Comparison of ENCODE assay signal across 10 mouse cellular contexts in the genomic region with DNA sequence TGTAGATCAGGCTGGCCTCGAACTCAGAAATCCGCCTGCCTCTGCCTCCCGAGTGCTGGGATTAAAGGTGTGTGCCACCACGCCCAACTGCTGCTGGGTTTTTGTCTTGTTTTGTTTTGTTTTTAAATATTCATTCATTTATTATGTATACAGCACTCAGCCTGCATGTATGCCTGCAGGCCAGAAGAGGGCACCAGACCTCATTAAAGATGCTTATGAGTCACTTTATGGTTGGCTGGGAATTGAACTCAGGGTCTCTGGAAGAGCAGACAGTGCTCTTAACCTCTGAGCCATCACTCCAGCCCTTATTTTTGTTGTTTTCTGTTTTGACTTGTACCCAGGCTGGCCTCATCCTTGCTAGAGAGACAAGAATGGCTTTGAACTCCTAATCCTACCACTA. TPM values are rescaled to one million over a fixed set of nuclear protein-coding genes. Genes with fewer than 3 reads are reported as not detected.
DNase-seq lines count a peak whose midpoint lies in the region; ATAC-seq lines count a peak whose summit lies in the region.
"Had no signal": no experiment of that assay in that cellular context is flagged by ENCODE, and none has a peak within 500 bp of the region (broad histone marks: within the 10 kb centered on the region; RNA-seq: fewer than 3 reads in every experiment).

No protein-coding gene starts in this region.

- H3K27ac ChIP-seq in hindbrain, embryonic 11.5 days (ENCODE audit: low read depth, low read length) = no peak overlapping the region
- H3K27ac ChIP-seq in hindbrain, embryonic 12.5 days = no peak overlapping the region

- no peak overlapping the region for H3K9ac ChIP-seq in hindbrain, embryonic 11.5 days (ENCODE audit: low read depth, low read length)
- no peak overlapping the region for H3K9ac ChIP-seq in hindbrain, embryonic 12.5 days

- no peak overlapping the region for H3K4me2 ChIP-seq in hindbrain, embryonic 11.5 days (replicated peaks; ENCODE audit: low read depth, low read length)
- no peak overlapping the region for H3K4me2 ChIP-seq in hindbrain, embryonic 12.5 days (replicated peaks)

- no peaks in the 10 kb centered on the region for H3K9me3 ChIP-seq in hindbrain, embryonic 11.5 days (ENCODE audit: control insufficient read depth, low read length)
- no peaks in the 10 kb centered on the region for H3K9me3 ChIP-seq in hindbrain, embryonic 12.5 days (replicated peaks)

- DNase-seq in hindbrain, embryonic 11.5 days (ENCODE audit: low spot score) = peak; percentile 44
- DNase-seq in CD4-positive helper T cell, adult 2 months (ENCODE audit: low read depth, low spot score) = peak; percentile 50
- DNase-seq in R1 (ENCODE audit: low read depth, low spot score) = peak; percentile 86
- peak; percentile 51 for DNase-seq in lung, postnatal 36 days
- no peak for DNase-seq in right cerebral cortex, adult 18-20 months
- no peak for DNase-seq in layer of hippocampus, postnatal 10 days (ENCODE audit: low spot score in 2 of 2)
- DNase-seq in frontal cortex, postnatal 36 days (ENCODE audit: low spot score in 2 of 2) = no peak

- 80% methylated on average over 4 of the region's 4 CpGs for whole genome bisulfite sequencing in hindbrain, embryonic 11.5 days
- WGBS in hindbrain, embryonic 12.5 days = 69% methylated on average over 4 of the region's 4 CpGs

- no peaks in the 10 kb centered on the region for H3K4me1 ChIP-seq in hindbrain, embryonic 11.5 days (replicated peaks; ENCODE audit: control insufficient read depth, insufficient read depth, low read length)
- peaks cover 3% of the 10 kb centered on the region; the same call in 1 of the 2 replicates for H3K4me1 ChIP-seq in hindbrain, embryonic 12.5 days

- no peaks in the 10 kb centered on the region for H3K27me3 ChIP-seq in hindbrain, embryonic 11.5 days (ENCODE audit: control insufficient read depth, insufficient read depth, low read length)
- H3K27me3 ChIP-seq in hindbrain, embryonic 12.5 days = no peaks in the 10 kb centered on the region

- no peak for ATAC-seq in hindbrain, embryonic 11.5 days (ENCODE audit: low FRiP score)
- ATAC-seq in hindbrain, embryonic 12.5 days (ENCODE audit: low FRiP score) = no peak

- H3K4me3 ChIP-seq in hindbrain, embryonic 11.5 days (ENCODE audit: low read depth, low read length) = no peak overlapping the region
- H3K4me3 ChIP-seq in hindbrain, embryonic 12.5 days = no peak overlapping the region

- no peaks in the 10 kb centered on the region for H3K36me3 ChIP-seq in hindbrain, embryonic 11.5 days (ENCODE audit: control insufficient read depth, insufficient read depth, low read length)
- H3K36me3 ChIP-seq in hindbrain, embryonic 12.5 days = peaks cover 24% of the 10 kb centered on the region

RNA-seq across cellular contexts. Expression of gene 4931414P19Rik, which starts 4.2 kb away (rescaled TPM):
- polyA plus RNA-seq in hindbrain, embryonic 11.5 days (2014; fragmentation: Nextera tagmentation; extraction: Ambion mirVana) = 6.2 and 6.9 TPM in 2 replicates
- 8.2 and 9.1 TPM in 2 replicates for polyA plus RNA-seq in hindbrain, embryonic 12.5 days (2016; fragmentation: Nextera tagmentation; extraction: Ambion mirVana)
- 1 to 10 TPM; 5.1 to 5.5 TPM for total RNA-seq in layer of hippocampus, postnatal 10 days (2021)

RNA-seq across cellular contexts. Expression of gene Psmb5, which starts 7.9 kb away (rescaled TPM):
- polyA plus RNA-seq in hindbrain, embryonic 11.5 days (2014; fragmentation: Nextera tagmentation; extraction: Ambion mirVana) = 439 and 455 TPM in 2 replicates
- polyA plus RNA-seq in hindbrain, embryonic 12.5 days (2016; fragmentation: Nextera tagmentation; extraction: Ambion mirVana) = 354 and 376 TPM in 2 replicates
- total RNA-seq in layer of hippocampus, postnatal 10 days (2021) = 100 to 1,000 TPM; 201 to 217 TPM

RNA-seq across cellular contexts. Expression of gene Psmb11, which starts 11.3 kb away (rescaled TPM):
- polyA plus RNA-seq in hindbrain, embryonic 11.5 days (2014; fragmentation: Nextera tagmentation; extraction: Ambion mirVana) = not detected in 2 replicates
- not detected in 2 replicates for polyA plus RNA-seq in hindbrain, embryonic 12.5 days (2016; fragmentation: Nextera tagmentation; extraction: Ambion mirVana)
- under 1 TPM; 0.21 to 0.25 TPM for total RNA-seq in layer of hippocampus, postnatal 10 days (2021)
- total RNA-seq: left cerebral cortex, postnatal 10 days had no signal
- polyA plus RNA-seq: gonadal fat pad, adult 2 months had no signal

RNA-seq across cellular contexts. Expression of gene Gm17606, which starts 30.8 kb away (rescaled TPM):
- not detected in 2 replicates for polyA plus RNA-seq in hindbrain, embryonic 11.5 days (2014; fragmentation: Nextera tagmentation; extraction: Ambion mirVana)
- not detected in 2 replicates for polyA plus RNA-seq in hindbrain, embryonic 12.5 days (2016; fragmentation: Nextera tagmentation; extraction: Ambion mirVana)
- not detected for total RNA-seq in layer of hippocampus, postnatal 10 days (2021)
- total RNA-seq: left cerebral cortex, postnatal 10 days had no signal
- polyA plus RNA-seq: gonadal fat pad, adult 2 months had no signal

RNA-seq across cellular contexts. Expression of gene Cdh24, which starts 31.2 kb away (rescaled TPM):
- 5.6 and 8.1 TPM in 2 replicates for polyA plus RNA-seq in hindbrain, embryonic 11.5 days (2014; fragmentation: Nextera tagmentation; extraction: Ambion mirVana)
- 10.3 and 10.9 TPM in 2 replicates for polyA plus RNA-seq in hindbrain, embryonic 12.5 days (2016; fragmentation: Nextera tagmentation; extraction: Ambion mirVana)
- 10 to 100 TPM; 14.7 to 17.2 TPM for total RNA-seq in layer of hippocampus, postnatal 10 days (2021)

Comparison
In these comparisons a context has a peak if more than half of its experiments do, and no peak if none do; other contexts are left out.
1. DNase-seq: peak in hindbrain, embryonic 11.5 days (single experiment), CD4-positive helper T cell, adult 2 months (single experiment), R1 (single experiment) and lung, postnatal 36 days (single experiment); none in right cerebral cortex, adult 18-20 months (single experiment), layer of hippocampus, postnatal 10 days (0 of 2) and frontal cortex, postnatal 36 days (0 of 2).